Mouse (Mus musculus) heart, postnatal 14 days (tissue): Measurements from ENCODE around the gene Hyal1. TPM values are rescaled to one million over a fixed set of nuclear protein-coding genes. Genes with fewer than 3 reads are reported as not detected.
A peak's percentile ranks its signal among the peaks of the same experiment; 100 is the strongest.
"Not testable (repeated sequence)": the region's sequence is repeated elsewhere in the genome, so short reads cannot be mapped to it uniquely, and the experiment has no call there.

Source experiments
- DNase-seq, 2 experiments: peaks; one replicate each; pipeline ENCODE4 v3.0.0; 2021 to 2022
- intact Hi-C: fragments of 180-260 bp; cut with DNase I; formaldehyde crosslinking; loops from one replicate; pipeline ENCODE4 v1.15.1; 2025
- total RNA-seq, 2 experiments: library from RNA; stranded (reverse); gene quantifications; 2 replicates each; pipeline ENCODE4 v1.2.3; 2021

The Hyal1 gene
- total RNA-seq, 2 experiments from 2014 or later, result 3.9 to 5.2 TPM

- intact Hi-C loops, result no loop called here
- no peak for DNase-seq
Measured at GRCm38 (mm10) chr9:107548820-107549219, 27.9 kb upstream of the Hyal1 start.

GRCm38 (mm10) chr9:107549297-107550074 is 27.2 kb upstream of the Hyal1 start:
- no peak for DNase-seq
- intact Hi-C loops, result no loop called here

GRCm38 (mm10) chr9:107550491-107551116 is 26.1 kb upstream of the Hyal1 start:
- no peak for DNase-seq
- intact Hi-C loops, result no loop called here

GRCm38 (mm10) chr9:107551117-107551889 is 25.4 kb upstream of the Hyal1 start, which contains the start of gene Rassf1:
Gene Rassf1 (plus strand): TSS chr9:107551555.
- intact Hi-C loops, result no loop called here
- peak; percentile 77 to 81 for DNase-seq

GRCm38 (mm10) chr9:107551890-107552355 is 24.8 kb upstream of the Hyal1 start:
- intact Hi-C loops, result no loop called here
- DNase-seq, result no peak

GRCm38 (mm10) chr9:107552690-107553393 is 23.9 kb upstream of the Hyal1 start:
- intact Hi-C loops, result no loop called here
- no peak for DNase-seq

- intact Hi-C loops, result no loop called here
- DNase-seq, result peak in 1 of 2 experiments; percentile 38
Measured at GRCm38 (mm10) chr9:107553541-107554318, 23.0 kb upstream of the Hyal1 start.

GRCm38 (mm10) chr9:107554319-107554825 is 22.4 kb upstream of the Hyal1 start:
- intact Hi-C loops, result no loop called here
- DNase-seq, result peak; percentile 96

GRCm38 (mm10) chr9:107555031-107555457 is 21.7 kb upstream of the Hyal1 start:
- intact Hi-C loops, result no loop called here

GRCm38 (mm10) chr9:107555701-107556100 is 21.0 kb upstream of the Hyal1 start:
- DNase-seq, result no peak
- intact Hi-C loops, result no loop called here

More at GRCm38 (mm10) chr9:107555031-107555457, 21.7 kb upstream of the Hyal1 start:
- DNase-seq, result peak; percentile 73

GRCm38 (mm10) chr9:107556346-107556745 is 20.4 kb upstream of the Hyal1 start:
- no peak for DNase-seq
- intact Hi-C loops, result no loop called here

- intact Hi-C loops, result no loop called here
- DNase-seq, result peak; percentile 92 to 94
Measured at GRCm38 (mm10) chr9:107563029-107563581, 13.6 kb upstream of the Hyal1 start, which contains the start of gene Tusc2. Gene Tusc2 (plus strand): TSS chr9:107563255.

GRCm38 (mm10) chr9:107565556-107565955 is 11.2 kb upstream of the Hyal1 start:
- DNase-seq, intact Hi-C loops: not testable (repeated sequence)

GRCm38 (mm10) chr9:107566041-107566709 is 10.6 kb upstream of the Hyal1 start:
- peak; percentile 86 to 93 for DNase-seq
- intact Hi-C loops, result no loop called here

- intact Hi-C loops, result no loop called here
- DNase-seq, result peak in 1 of 2 experiments; percentile 52
Measured at GRCm38 (mm10) chr9:107566855-107567254, 9.9 kb upstream of the Hyal1 start.

- peak in 1 of 2 experiments; percentile 40 for DNase-seq
- intact Hi-C loops, result no loop called here
Measured at GRCm38 (mm10) chr9:107567702-107568319, 8.9 kb upstream of the Hyal1 start, which contains the start of gene Hyal2. Gene Hyal2 (plus strand): TSS chr9:107567945.
